Mouse (Mus musculus) hindbrain, embryonic 11.5 days (tissue): ENCODE data around the gene Gm20661. TPM values are rescaled to one million over a fixed set of nuclear protein-coding genes. Genes with fewer than 3 reads are reported as not detected.
A peak's percentile ranks its signal among the peaks of the same experiment; 100 is the strongest.

Experiments used
- ATAC-seq: fragments of 200-750 bp; cut with Nextera tagmentation; 2 replicates; pipeline ENCODE4 v1.8.0; 2017; ENCODE audit warnings: mild to moderate bottlenecking, moderate TSS enrichment, moderate library complexity; ENCODE audit not compliant: low FRiP score
- DNase-seq: peaks from one replicate; pipeline ENCODE4 v3.0.0-alpha.2; 2015; ENCODE audit warnings: low spot score
- H3K27ac ChIP-seq: fragments of 300-500 bp; sonication (generic); 2 replicates; pipeline ENCODE4 v1.5.1; 2014; ENCODE audit warnings: mild to moderate bottlenecking, low read depth, low read length
- H3K27me3 ChIP-seq: fragments of 300-500 bp; sonication (generic); 2 replicates; pipeline ENCODE4 v1.6.1; 2014; ENCODE audit warnings: mild to moderate bottlenecking, low read length, moderate library complexity, mixed read lengths; ENCODE audit not compliant: control insufficient read depth, insufficient read depth
- H3K36me3 ChIP-seq: fragments of 300-500 bp; sonication (generic); 2 replicates; pipeline ENCODE4 v1.6.1; 2014; ENCODE audit warnings: mild to moderate bottlenecking, low read length, moderate library complexity, mixed read lengths; ENCODE audit not compliant: control insufficient read depth, insufficient read depth
- H3K4me1 ChIP-seq: fragments of 300-500 bp; sonication (generic); replicated peaks from 2 replicates; pipeline ENCODE4 v1.6.1; 2014; ENCODE audit warnings: low read length, mixed read lengths; ENCODE audit not compliant: control insufficient read depth, insufficient read depth
- H3K4me2 ChIP-seq: fragments of 300-500 bp; sonication (generic); replicated peaks from 2 replicates; pipeline ENCODE4 v1.6.1; 2014; ENCODE audit warnings: mild to moderate bottlenecking, low read depth, low read length
- H3K4me3 ChIP-seq: fragments of 300-500 bp; sonication (generic); 2 replicates; pipeline ENCODE4 v1.5.1; 2014; ENCODE audit warnings: low read depth, low read length
- H3K9ac ChIP-seq: fragments of 300-500 bp; sonication (generic); 2 replicates; pipeline ENCODE4 v1.6.1; 2014; ENCODE audit warnings: low read depth, low read length
- H3K9me3 ChIP-seq: fragments of 300-500 bp; sonication (generic); 2 replicates; pipeline ENCODE4 v1.6.1; 2016; ENCODE audit warnings: low read length; ENCODE audit not compliant: control insufficient read depth
- WGBS: fragments of 180-500 bp; shearing (Covaris S2); extraction: QIAGEN DNeasy Blood & Tissue Kit; methylation state at CpG from one replicate; pipeline ENCODE4 v1.1.7; 2014; 5-methylcytosine and 5-hydroxymethylcytosine counted together
- polyA plus RNA-seq: library from polyadenylated mRNA; unstranded; fragments of >200 nt; fragmentation: Nextera tagmentation; extraction: Ambion mirVana; gene quantifications from 2 replicates; pipeline ENCODE4 v1.2.1, GENCODE M21; 2014

Gm20661 gene
- polyA plus RNA-seq, 1 experiment from 2014 or later: 1.8 TPM

DNA sequence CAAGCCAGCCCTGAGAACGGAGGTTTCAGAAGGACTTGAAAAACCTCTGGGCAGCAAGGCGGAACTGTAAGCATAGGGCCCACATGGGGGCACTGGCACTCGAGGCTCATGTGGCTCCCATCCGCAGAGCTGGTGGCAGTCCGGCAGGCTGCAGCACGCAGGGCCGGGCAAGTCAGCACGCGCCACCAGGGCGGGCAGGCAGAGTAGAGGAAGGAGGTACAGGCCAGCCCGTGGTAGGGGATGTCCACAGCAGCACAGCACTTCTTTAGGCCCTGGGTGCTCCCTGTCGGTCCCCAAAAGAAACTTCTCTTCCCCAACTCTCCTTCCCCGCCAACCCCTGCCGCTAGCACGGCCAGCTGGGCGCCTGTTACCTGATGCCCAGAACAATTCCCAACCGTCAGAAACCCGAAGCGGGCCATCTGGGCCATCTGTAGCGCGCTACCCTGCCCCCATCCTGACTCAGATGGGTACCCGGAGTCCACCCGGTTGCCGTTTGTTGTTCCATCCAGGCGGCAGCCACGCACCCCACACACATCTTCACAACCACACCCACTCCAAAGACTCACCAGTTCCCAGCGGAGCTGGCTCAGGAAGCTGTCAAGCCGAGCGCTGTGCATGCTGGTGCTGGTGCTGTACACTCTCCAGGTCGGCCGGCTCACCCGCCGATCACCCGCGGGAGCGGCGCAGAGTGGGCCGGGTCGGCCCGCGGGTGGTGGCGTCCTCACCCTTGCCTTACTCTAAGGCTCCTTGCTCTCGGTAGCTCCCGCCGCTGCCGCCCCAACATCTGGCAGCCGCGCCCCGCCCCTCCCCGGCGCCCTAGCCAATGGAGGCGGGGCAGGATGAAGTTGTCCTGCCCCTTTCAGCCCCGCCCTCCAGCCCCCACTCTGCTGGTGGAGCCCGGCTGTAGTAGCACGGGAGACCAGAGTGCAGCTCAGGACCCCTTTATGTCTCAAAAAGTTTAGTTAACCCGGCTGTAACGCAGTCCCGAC, 2.6 kb downstream of the Gm20661 start, which contains the start of gene Inka1:
TSS of gene Inka1 (minus strand) at position 749 of the 989 bp plus-strand sequence.
- Histone ChIP-seq H3K9ac (peak within 1 kb of the TSS; percentile 60), H3K9me3 (no peaks in the 10 kb centered on the region), H3K4me2 (peak within 1 kb of the TSS; percentile 89), H3K36me3 (no peaks in the 10 kb centered on the region), H3K27me3 (peaks cover 7% of the 10 kb centered on the region), H3K4me1 (peaks cover 2% of the 10 kb centered on the region; the same call in 1 of the 2 replicates), H3K4me3 (peak within 1 kb of the TSS; percentile 64), H3K27ac (peak within 1 kb of the TSS; percentile 62)
- under 1% methylated on average over 47 of the region's 58 CpGs for WGBS
- peak; percentile 78 for ATAC-seq
- DNase-seq: peak; percentile 90

GRCm38 (mm10) chr9:107986376-107986775, 3.5 kb downstream of the Gm20661 start:
- Histone ChIP-seq H3K9ac (no peak overlapping the region), H3K27ac (no peak overlapping the region), H3K27me3 (peaks cover 7% of the 10 kb centered on the region), H3K9me3 (no peaks in the 10 kb centered on the region), H3K36me3 (no peaks in the 10 kb centered on the region), H3K4me1 (peaks cover 2% of the 10 kb centered on the region; the same call in 1 of the 2 replicates), H3K4me3 (peak overlapping the region; percentile 64; the same call in 1 of the 2 replicates), H3K4me2 (peak overlapping the region; percentile 89; the same call in 1 of the 2 replicates)
- ATAC-seq: peak; percentile 68
- DNase-seq: peak; percentile 87
- WGBS: 3% methylated on average over 18 of the region's 18 CpGs

GRCm38 (mm10) chr9:107987950-107988349, 5.1 kb downstream of the Gm20661 start:
- DNase-seq (no peak), ATAC-seq (no peak)
- no peak overlapping the region for H3K9ac ChIP-seq
- H3K4me2 ChIP-seq: no peak overlapping the region
- H3K27ac ChIP-seq: no peak overlapping the region
- H3K36me3 ChIP-seq: no peaks in the 10 kb centered on the region
- no peaks in the 10 kb centered on the region for H3K9me3 ChIP-seq
- H3K4me1 ChIP-seq: no peaks in the 10 kb centered on the region
- H3K4me3 ChIP-seq: no peak overlapping the region
- H3K27me3 ChIP-seq: peaks cover 7% of the 10 kb centered on the region
- 70% methylated on average over 3 of the region's 3 CpGs for WGBS

GRCm38 (mm10) chr9:107992197-107992596, 9.3 kb downstream of the Gm20661 start, which contains the start of gene Cdhr4:
TSS of gene Cdhr4 (plus strand) at chr9:107992497.
- no peak within 1 kb of the TSS for H3K9ac ChIP-seq
- H3K27me3 ChIP-seq: no peaks in the 10 kb centered on the region
- H3K4me1 ChIP-seq: no peaks in the 10 kb centered on the region
- ATAC-seq: no peak
- 87% methylated on average over 2 of the region's 2 CpGs for WGBS
- H3K36me3 ChIP-seq: no peaks in the 10 kb centered on the region
- H3K4me3 ChIP-seq: no peak within 1 kb of the TSS
- no peak for DNase-seq
- no peak within 1 kb of the TSS for H3K4me2 ChIP-seq
- H3K9me3 ChIP-seq: no peaks in the 10 kb centered on the region
- no peak within 1 kb of the TSS for H3K27ac ChIP-seq

- Histone ChIP-seq H3K4me1 (no peaks in the 10 kb centered on the region), H3K27ac (no peak overlapping the region), H3K4me3 (no peak overlapping the region), H3K9ac (no peak overlapping the region), H3K9me3 (no peaks in the 10 kb centered on the region), H3K27me3 (no peaks in the 10 kb centered on the region), H3K4me2 (no peak overlapping the region), H3K36me3 (no peaks in the 10 kb centered on the region)
- 87% methylated on average over 11 of the region's 11 CpGs for WGBS
- no peak for DNase-seq
- no peak for ATAC-seq
Measured at GRCm38 (mm10) chr9:107993013-107993412, 10.2 kb downstream of the Gm20661 start.

GRCm38 (mm10) chr9:107994464-107994863, 11.6 kb downstream of the Gm20661 start:
- Histone ChIP-seq H3K4me2 (no peak overlapping the region), H3K27ac (no peak overlapping the region), H3K9me3 (no peaks in the 10 kb centered on the region), H3K36me3 (no peaks in the 10 kb centered on the region), H3K27me3 (no peaks in the 10 kb centered on the region), H3K9ac (no peak overlapping the region), H3K4me1 (no peaks in the 10 kb centered on the region), H3K4me3 (no peak overlapping the region)
- no peak for DNase-seq
- ATAC-seq: no peak
- 74% methylated on average over 2 of the region's 2 CpGs for WGBS

DNA sequence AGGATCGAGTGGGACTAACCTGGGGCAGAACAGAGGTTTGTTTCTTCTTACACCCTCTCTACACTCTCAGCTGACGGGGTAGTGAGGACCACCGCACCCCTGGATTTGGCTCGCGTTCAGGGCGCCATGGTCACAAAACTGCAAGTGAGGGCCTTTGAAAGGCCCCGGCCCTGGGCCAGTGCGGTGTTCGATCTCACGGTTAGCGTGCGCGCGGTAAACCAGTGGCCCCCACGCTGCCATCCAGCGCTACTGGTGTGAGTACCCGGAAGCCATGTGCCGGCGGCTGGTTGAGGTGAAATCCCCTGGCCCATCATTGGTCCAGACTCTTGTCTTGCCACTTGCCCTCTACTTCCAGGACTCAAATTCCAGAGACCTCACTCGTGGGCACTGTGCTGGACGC, 12.7 kb downstream of the Gm20661 start:
- H3K27ac ChIP-seq: no peak overlapping the region
- H3K9ac ChIP-seq: no peak overlapping the region
- H3K27me3 ChIP-seq: no peaks in the 10 kb centered on the region
- no peaks in the 10 kb centered on the region for H3K4me1 ChIP-seq
- H3K9me3 ChIP-seq: no peaks in the 10 kb centered on the region
- no peak overlapping the region for H3K4me2 ChIP-seq
- ATAC-seq: no peak
- no peaks in the 10 kb centered on the region for H3K36me3 ChIP-seq
- WGBS: 95% methylated on average over 21 of the region's 21 CpGs
- DNase-seq: no peak
- no peak overlapping the region for H3K4me3 ChIP-seq

- H3K4me3 ChIP-seq: no peak within 1 kb of the TSS
Measured at GRCm38 (mm10) chr9:107996049-107996448, 13.2 kb downstream of the Gm20661 start, which contains the start of gene Gm20662. TSS of gene Gm20662 (plus strand) at chr9:107996349.

More at GRCm38 (mm10) chr9:107996049-107996448, 13.2 kb downstream of the Gm20661 start, which contains the start of gene Gm20662:
- no peak within 1 kb of the TSS for H3K4me2 ChIP-seq
- no peaks in the 10 kb centered on the region for H3K36me3 ChIP-seq
- 93% methylated on average over 5 of the region's 5 CpGs for WGBS
- H3K4me1 ChIP-seq: no peaks in the 10 kb centered on the region
- H3K27me3 ChIP-seq: no peaks in the 10 kb centered on the region
- no peaks in the 10 kb centered on the region for H3K9me3 ChIP-seq
- no peak for DNase-seq
- no peak for ATAC-seq
- H3K27ac ChIP-seq: no peak within 1 kb of the TSS
- H3K9ac ChIP-seq: no peak within 1 kb of the TSS
